ENCODE assay signal across 37 mouse cellular contexts in the genomic region with DNA sequence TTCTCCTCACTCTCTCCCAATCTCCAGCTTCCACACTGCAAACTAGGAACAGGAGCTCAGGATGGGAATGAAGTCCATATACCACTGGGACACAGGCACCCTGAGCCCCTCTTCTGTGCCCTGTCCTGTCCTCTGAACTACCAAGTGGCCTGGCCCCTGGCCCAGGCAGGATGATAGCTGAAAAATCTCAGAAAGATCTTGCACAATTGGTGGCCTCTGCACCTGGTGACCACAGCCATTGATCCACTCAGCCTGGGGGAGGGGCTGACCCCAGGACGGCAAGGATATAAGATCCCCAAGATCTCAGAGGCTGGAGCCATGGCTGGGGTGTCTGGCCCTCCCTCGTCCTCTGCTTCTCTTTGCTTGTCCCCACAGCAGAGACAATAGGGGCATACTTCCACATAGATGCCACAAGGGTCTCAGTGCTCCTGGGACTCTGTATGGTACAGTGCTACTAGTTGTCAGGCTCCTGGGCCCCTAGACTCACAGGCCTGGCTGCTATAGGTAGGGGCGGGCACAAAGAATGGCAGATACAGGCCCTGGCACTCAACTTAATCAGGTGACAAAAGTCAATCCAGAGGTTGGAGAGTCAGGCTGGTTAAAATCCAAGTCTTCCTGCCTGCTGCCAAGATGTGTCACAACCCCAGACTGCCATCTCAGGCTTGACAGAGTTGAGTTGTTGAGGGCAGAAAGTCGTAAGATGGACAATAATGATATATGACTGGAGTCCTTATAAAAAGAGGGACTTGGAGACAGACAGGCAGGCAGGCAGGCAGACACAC. TPM values are rescaled to one million over a fixed set of nuclear protein-coding genes. Genes with fewer than 3 reads are reported as not detected.
A peak's percentile ranks its signal among the peaks of the same experiment; 100 is the strongest.
DNase-seq lines count a peak whose midpoint lies in the region; ATAC-seq and TF ChIP-seq lines count a peak whose summit lies in the region.
"Had no signal": no experiment of that assay in that cellular context is flagged by ENCODE, and none has a peak within 500 bp of the region (broad histone marks: within the 10 kb centered on the region; RNA-seq: fewer than 3 reads in every experiment).

No protein-coding gene starts in this region.

- H3K4me2 ChIP-seq in hindbrain, embryonic 12.5 days (replicated peaks) = no peak overlapping the region
- H3K4me2 ChIP-seq in liver, embryonic 16.5 days (ENCODE audit: low read depth, low read length) = no peak overlapping the region
- H3K4me2 ChIP-seq in forebrain, postnatal 0 days (ENCODE audit: low read depth) = no peak overlapping the region
- H3K4me2 ChIP-seq: embryonic facial prominence, embryonic 13.5 days; heart, embryonic 15.5 days; kidney, embryonic 15.5 days; limb, embryonic 13.5 days; lung, embryonic 14.5 days; stomach, embryonic 15.5 days had no signal

- peaks cover 13% of the 10 kb centered on the region; the same call in 1 of the 2 replicates for H3K79me2 ChIP-seq in liver, adult 2 months (ENCODE audit: control insufficient read depth, insufficient read depth, low read length)

- H3K4me3 ChIP-seq in hindbrain, embryonic 10.5 days = no peak overlapping the region
- no peak overlapping the region for H3K4me3 ChIP-seq in hindbrain, embryonic 12.5 days
- H3K4me3 ChIP-seq in liver, adult 2 months (ENCODE audit: insufficient read depth, low read depth, low read length) = no peak overlapping the region
- H3K4me3 ChIP-seq in liver, embryonic 16.5 days (ENCODE audit: low read depth, low read length) = no peak overlapping the region
- no peak overlapping the region for H3K4me3 ChIP-seq in forebrain, postnatal 0 days (ENCODE audit: low read depth, low read length)
- H3K4me3 ChIP-seq: embryonic facial prominence, embryonic 13.5 days; erythroblast, embryonic 14.5 days; heart, adult 2 months; heart, embryonic 15.5 days; kidney, embryonic 15.5 days; layer of hippocampus, adult 2 months; left cerebral cortex, adult 2 months; limb, embryonic 13.5 days; stomach, embryonic 15.5 days had no signal

- WGBS in hindbrain, embryonic 10.5 days = 67% methylated on average over 4 of the region's 4 CpGs
- WGBS in hindbrain, embryonic 12.5 days = 69% methylated on average over 4 of the region's 4 CpGs
- WGBS in liver, adult 2 months = 29% methylated on average over 4 of the region's 4 CpGs
- WGBS in liver, embryonic 16.5 days (ENCODE audit: insufficient replicate concordance) = 48% methylated on average over 4 of the region's 4 CpGs
- 66% methylated on average over 4 of the region's 4 CpGs for WGBS in forebrain, postnatal 0 days

- H3K27me3 ChIP-seq in hindbrain, embryonic 10.5 days (ENCODE audit: insufficient read depth, poor library complexity, severe bottlenecking) = peaks cover 9% of the 10 kb centered on the region; the same call in 1 of the 2 replicates
- no peaks in the 10 kb centered on the region for H3K27me3 ChIP-seq in hindbrain, embryonic 12.5 days
- no peaks in the 10 kb centered on the region for H3K27me3 ChIP-seq in liver, adult 2 months (ENCODE audit: control insufficient read depth, insufficient read depth, low read length)
- no peaks in the 10 kb centered on the region for H3K27me3 ChIP-seq in liver, embryonic 16.5 days (ENCODE audit: control insufficient read depth, insufficient read depth, low read depth, low read length)
- H3K27me3 ChIP-seq in forebrain, postnatal 0 days (ENCODE audit: insufficient read depth, low read length) = no peaks in the 10 kb centered on the region
- H3K27me3 ChIP-seq: embryonic facial prominence, embryonic 13.5 days; heart, embryonic 15.5 days; kidney, embryonic 15.5 days; Patski; stomach, embryonic 15.5 days had no signal

- H3K27ac ChIP-seq in hindbrain, embryonic 10.5 days = 0 out of 2 replicates have a peak overlapping the region, but pooled peaks have one; percentile 2
- no peak overlapping the region for H3K27ac ChIP-seq in hindbrain, embryonic 12.5 days
- H3K27ac ChIP-seq in liver, adult 2 months (replicated peaks; ENCODE audit: insufficient read depth, low read depth, low read length) = peak overlapping the region; percentile 97
- peak overlapping the region; percentile 49 for H3K27ac ChIP-seq in liver, embryonic 16.5 days (ENCODE audit: low read length)
- no peak overlapping the region for H3K27ac ChIP-seq in forebrain, postnatal 0 days (ENCODE audit: low read depth, low read length)
- H3K27ac ChIP-seq: embryonic facial prominence, embryonic 13.5 days; heart, adult 2 months; heart, embryonic 15.5 days; kidney, embryonic 15.5 days; layer of hippocampus, adult 2 months; left cerebral cortex, adult 2 months; limb, embryonic 13.5 days; stomach, embryonic 15.5 days had no signal

- TF ChIP-seq CTCF in liver, adult 2 months (IDR thresholded peaks at IDR 0.05; ENCODE audit: low read depth, low read length) = no peak
- no peak for TF ChIP-seq CTCF in forebrain, postnatal 0 days (IDR thresholded peaks at IDR 0.05; ENCODE audit: low read depth)

- no peaks in the 10 kb centered on the region for H3K9me3 ChIP-seq in hindbrain, embryonic 10.5 days
- H3K9me3 ChIP-seq in hindbrain, embryonic 12.5 days (replicated peaks) = no peaks in the 10 kb centered on the region
- H3K9me3 ChIP-seq in liver, embryonic 16.5 days (replicated peaks; ENCODE audit: control insufficient read depth, low read length) = no peaks in the 10 kb centered on the region
- H3K9me3 ChIP-seq in forebrain, postnatal 0 days (ENCODE audit: low read length) = no peaks in the 10 kb centered on the region
- H3K9me3 ChIP-seq: embryonic facial prominence, embryonic 13.5 days; heart, embryonic 15.5 days; kidney, embryonic 15.5 days; limb, embryonic 13.5 days; stomach, embryonic 15.5 days had no signal

- ATAC-seq in hindbrain, embryonic 12.5 days (ENCODE audit: low FRiP score) = no peak
- peak; percentile 77 for ATAC-seq in liver, embryonic 16.5 days (ENCODE audit: low read depth)
- ATAC-seq in forebrain, postnatal 0 days = no peak
- no peak for ATAC-seq in erythroblast, adult 5-6 weeks (replicated peaks; ENCODE audit: low FRiP score, poor library complexity, severe bottlenecking)
- ATAC-seq: forebrain, embryonic 16.5 days; hindbrain, embryonic 16.5 days; midbrain, embryonic 16.5 days; Patski had no signal

- no peak overlapping the region for H3K9ac ChIP-seq in hindbrain, embryonic 12.5 days
- peak overlapping the region; percentile 55 for H3K9ac ChIP-seq in liver, adult 2 months (ENCODE audit: low read depth, low read length)
- no peak overlapping the region for H3K9ac ChIP-seq in liver, embryonic 16.5 days (ENCODE audit: low read depth, low read length)
- H3K9ac ChIP-seq in forebrain, postnatal 0 days = no peak overlapping the region
- H3K9ac ChIP-seq: embryonic facial prominence, embryonic 13.5 days; heart, embryonic 15.5 days; kidney, embryonic 15.5 days; limb, embryonic 13.5 days; lung, embryonic 14.5 days; stomach, embryonic 15.5 days had no signal

- peak; percentile 51 for DNase-seq in adrenal gland, postnatal 14 days
- DNase-seq in adrenal gland, postnatal 4 days (ENCODE audit: low spot score in 2 of 2) = no peak
- DNase-seq in hindbrain, embryonic 10.5 days (ENCODE audit: low spot score) = no peak
- peak; percentile 95 for DNase-seq in liver, adult 2 months (ENCODE audit: extremely low read depth, low read depth, low spot score)
- DNase-seq in forebrain, postnatal 0 days = no peak
- DNase-seq: cerebellum, adult 18-20 months; cerebellum, postnatal 10 days; gastrocnemius, postnatal 14 days; kidney, adult 18-20 months; kidney, postnatal 36 days; lung, embryonic 14.5 days; lung, postnatal 14 days; right cerebral cortex, postnatal 25 days; thymus, postnatal 14 days had no signal

- no peaks in the 10 kb centered on the region for H3K36me3 ChIP-seq in hindbrain, embryonic 10.5 days
- no peaks in the 10 kb centered on the region for H3K36me3 ChIP-seq in hindbrain, embryonic 12.5 days
- H3K36me3 ChIP-seq in liver, adult 2 months (ENCODE audit: control insufficient read depth, insufficient read depth, low read length) = no peaks in the 10 kb centered on the region
- H3K36me3 ChIP-seq in liver, embryonic 16.5 days (ENCODE audit: control insufficient read depth, insufficient read depth) = no peaks in the 10 kb centered on the region
- no peaks in the 10 kb centered on the region for H3K36me3 ChIP-seq in forebrain, postnatal 0 days (ENCODE audit: insufficient read depth)
- H3K36me3 ChIP-seq: embryonic facial prominence, embryonic 13.5 days; heart, embryonic 15.5 days; kidney, embryonic 15.5 days; limb, embryonic 13.5 days; stomach, embryonic 15.5 days had no signal

- 0 out of 2 replicates have a peak, but pooled peaks have one; percentile 32 for TF ChIP-seq POLR2A in liver, adult 2 months (IDR thresholded peaks at IDR 0.05; ENCODE audit: extremely low read depth, insufficient read depth, low read length)

- peaks cover 17% of the 10 kb centered on the region; the same call in 1 of the 2 replicates for H3K4me1 ChIP-seq in hindbrain, embryonic 10.5 days (replicated peaks)
- no peaks in the 10 kb centered on the region for H3K4me1 ChIP-seq in hindbrain, embryonic 12.5 days
- H3K4me1 ChIP-seq in liver, adult 2 months (ENCODE audit: control insufficient read depth, insufficient read depth, low read length) = peaks cover 37% of the 10 kb centered on the region
- peaks cover 3% of the 10 kb centered on the region for H3K4me1 ChIP-seq in liver, embryonic 16.5 days (ENCODE audit: control insufficient read depth, low read depth, low read length)
- no peaks in the 10 kb centered on the region for H3K4me1 ChIP-seq in forebrain, postnatal 0 days (ENCODE audit: insufficient read depth)
- H3K4me1 ChIP-seq: limb, embryonic 13.5 days had no signal

RNA-seq across cellular contexts. Expression of a gene that starts 2.3 kb away (rescaled TPM):
- total RNA-seq in adrenal gland, postnatal 14 days (2021) = 2.9 and 37.6 TPM in 2 replicates
- 10 to 100 TPM in 1 of 2 experiments, 1 to 10 TPM in 1; 1.8 to 22.4 TPM for total RNA-seq in adrenal gland, postnatal 4 days (2021)
- not detected in 2 replicates for polyA plus RNA-seq in hindbrain, embryonic 10.5 days (2016; fragmentation: Nextera tagmentation; extraction: Ambion mirVana)
- polyA plus RNA-seq in hindbrain, embryonic 12.5 days (2016; fragmentation: Nextera tagmentation; extraction: Ambion mirVana) = 0.14 TPM in 1 of 2 replicates, not detected in the other
- total RNA-seq in liver, adult 2 months (2014; rRNA removed) = 188 and 242 TPM in 2 replicates
- polyA plus RNA-seq in liver, adult 2 months (2012; rRNA removed) = 514 and 542 TPM in 2 replicates
- polyA plus RNA-seq in liver, embryonic 16.5 days (2015; fragmentation: Nextera tagmentation; extraction: Ambion mirVana) = 29.6 and 33.7 TPM in 2 replicates
- 0.19 TPM in 1 of 2 replicates, not detected in the other for total RNA-seq in forebrain, postnatal 0 days (2014; rRNA removed)
- polyA plus RNA-seq in forebrain, postnatal 0 days (2015; fragmentation: Nextera tagmentation; extraction: Ambion mirVana) = 0.07 and 0.08 TPM in 2 replicates
- total RNA-seq in erythroblast, adult 5-6 weeks (2015; ENCODE audit: low replicate concordance) = 1.0 TPM in 1 of 2 replicates, not detected in the other
- 0.70 TPM in 1 of 2 replicates, not detected in the other for total RNA-seq in erythroblast, adult 5-6 weeks (2017; ENCODE audit: low replicate concordance)
- total RNA-seq: common myeloid progenitor, adult 5-6 weeks; gastrocnemius, postnatal 14 days; heart, adult 2 months; hematopoietic stem cell, adult 5-6 weeks; layer of hippocampus, postnatal 14 days; neutrophil, adult 5-6 weeks had no signal
- polyA plus RNA-seq: heart, adult 2 months; neural tube, embryonic 11.5 days had no signal

RNA-seq across cellular contexts. Expression of a gene that starts 24.4 kb away (rescaled TPM):
- 0.41 and 4.2 TPM in 2 replicates for total RNA-seq in adrenal gland, postnatal 14 days (2021)
- total RNA-seq in adrenal gland, postnatal 4 days (2021) = 1 to 10 TPM in 1 of 2 experiments, under 1 TPM in 1; 0.64 to 1.3 TPM
- polyA plus RNA-seq in hindbrain, embryonic 10.5 days (2016; fragmentation: Nextera tagmentation; extraction: Ambion mirVana) = not detected in 2 replicates
- 0.07 and 0.14 TPM in 2 replicates for polyA plus RNA-seq in hindbrain, embryonic 12.5 days (2016; fragmentation: Nextera tagmentation; extraction: Ambion mirVana)
- 0.83 and 1.1 TPM in 2 replicates for total RNA-seq in liver, adult 2 months (2014; rRNA removed)
- 2.4 and 4.0 TPM in 2 replicates for polyA plus RNA-seq in liver, adult 2 months (2012; rRNA removed)
- polyA plus RNA-seq in liver, embryonic 16.5 days (2015; fragmentation: Nextera tagmentation; extraction: Ambion mirVana) = 0.63 and 1.1 TPM in 2 replicates
- total RNA-seq in forebrain, postnatal 0 days (2014; rRNA removed) = 0.14 TPM in 1 of 2 replicates, not detected in the other
- 0.03 and 0.22 TPM in 2 replicates for polyA plus RNA-seq in forebrain, postnatal 0 days (2015; fragmentation: Nextera tagmentation; extraction: Ambion mirVana)
- total RNA-seq in erythroblast, adult 5-6 weeks (2015; ENCODE audit: low replicate concordance) = 0.42 and 9.0 TPM in 2 replicates
- 0.28 and 1.0 TPM in 2 replicates for total RNA-seq in erythroblast, adult 5-6 weeks (2017; ENCODE audit: low replicate concordance)
- total RNA-seq: gastrocnemius, postnatal 14 days had no signal
- polyA plus RNA-seq: forebrain, embryonic 11.5 days; forebrain, embryonic 16.5 days; neural tube, embryonic 11.5 days had no signal

RNA-seq across cellular contexts. Expression of a gene that starts 42.3 kb away (rescaled TPM):
- total RNA-seq in adrenal gland, postnatal 14 days (2021) = 83.4 and 88.8 TPM in 2 replicates
- total RNA-seq in adrenal gland, postnatal 4 days (2021) = 100 to 1,000 TPM; 107 to 113 TPM
- 66.4 and 73.5 TPM in 2 replicates for polyA plus RNA-seq in hindbrain, embryonic 10.5 days (2016; fragmentation: Nextera tagmentation; extraction: Ambion mirVana)
- 79.8 and 85.2 TPM in 2 replicates for polyA plus RNA-seq in hindbrain, embryonic 12.5 days (2016; fragmentation: Nextera tagmentation; extraction: Ambion mirVana)
- 1.2 and 2.6 TPM in 2 replicates for total RNA-seq in liver, adult 2 months (2014; rRNA removed)
- 8.6 and 10.4 TPM in 2 replicates for polyA plus RNA-seq in liver, adult 2 months (2012; rRNA removed)
- polyA plus RNA-seq in liver, embryonic 16.5 days (2015; fragmentation: Nextera tagmentation; extraction: Ambion mirVana) = 3.6 and 4.9 TPM in 2 replicates
- total RNA-seq in forebrain, postnatal 0 days (2014; rRNA removed) = 148 and 153 TPM in 2 replicates
- polyA plus RNA-seq in forebrain, postnatal 0 days (2015; fragmentation: Nextera tagmentation; extraction: Ambion mirVana) = 146 and 152 TPM in 2 replicates
- total RNA-seq in erythroblast, adult 5-6 weeks (2015; ENCODE audit: low replicate concordance) = 1.0 TPM in 1 of 2 replicates, not detected in the other
- total RNA-seq in erythroblast, adult 5-6 weeks (2017; ENCODE audit: low replicate concordance) = 0.98 and 2.0 TPM in 2 replicates
- total RNA-seq: MEL; neutrophil, adult 5-6 weeks had no signal

Comparison
In these comparisons a context has a peak if more than half of its experiments do, and no peak if none do; other contexts are left out.
1. DNase-seq: peak in adrenal gland, postnatal 14 days (single experiment) and liver, adult 2 months (single experiment); none in adrenal gland, postnatal 4 days (0 of 2), hindbrain, embryonic 10.5 days (single experiment) and forebrain, postnatal 0 days (single experiment).
2. H3K27ac ChIP-seq: peak in hindbrain, embryonic 10.5 days (single experiment), liver, adult 2 months (single experiment) and liver, embryonic 16.5 days (single experiment); none in hindbrain, embryonic 12.5 days (single experiment) and forebrain, postnatal 0 days (single experiment).
3. RNA of a gene that starts 42.3 kb away (total RNA-seq): 148 to 153 TPM in forebrain, postnatal 0 days, 107 to 113 TPM in adrenal gland, postnatal 4 days and 83.4 to 88.8 TPM in adrenal gland, postnatal 14 days; 0.98 to 2.0 TPM in erythroblast, adult 5-6 weeks and 1.2 to 2.6 TPM in liver, adult 2 months; every median in the first group is over 10 times any median in the second.